Mouse (Mus musculus) cerebral cortex, adult 2 months (tissue): ENCODE measurements around the gene Btbd11.

Experiments used
- WGBS: fragments of 180-500 bp; shearing (Covaris S2); methylation state at CpG from one replicate; pipeline ENCODE4 v1.1.7; 2018; 5-methylcytosine and 5-hydroxymethylcytosine counted together

The Btbd11 gene

DNA sequence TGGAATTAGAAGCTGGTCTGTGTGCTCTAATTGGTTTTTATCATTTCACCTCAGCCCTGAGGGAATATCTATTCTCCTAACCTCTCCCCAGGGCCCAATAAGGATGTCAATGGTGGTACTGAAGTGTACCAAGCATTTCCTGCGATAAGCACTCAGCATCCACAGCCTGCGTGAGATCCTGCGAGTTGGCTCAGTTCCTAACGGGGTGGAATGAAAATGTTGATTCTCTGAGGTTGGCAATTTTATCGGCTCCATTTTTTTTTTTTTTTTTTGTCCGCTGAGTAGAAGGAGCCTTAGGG is 131.4 kb downstream of the Btbd11 start:
- whole genome bisulfite sequencing = 84% methylated on average over 6 of the region's 6 CpGs

DNA sequence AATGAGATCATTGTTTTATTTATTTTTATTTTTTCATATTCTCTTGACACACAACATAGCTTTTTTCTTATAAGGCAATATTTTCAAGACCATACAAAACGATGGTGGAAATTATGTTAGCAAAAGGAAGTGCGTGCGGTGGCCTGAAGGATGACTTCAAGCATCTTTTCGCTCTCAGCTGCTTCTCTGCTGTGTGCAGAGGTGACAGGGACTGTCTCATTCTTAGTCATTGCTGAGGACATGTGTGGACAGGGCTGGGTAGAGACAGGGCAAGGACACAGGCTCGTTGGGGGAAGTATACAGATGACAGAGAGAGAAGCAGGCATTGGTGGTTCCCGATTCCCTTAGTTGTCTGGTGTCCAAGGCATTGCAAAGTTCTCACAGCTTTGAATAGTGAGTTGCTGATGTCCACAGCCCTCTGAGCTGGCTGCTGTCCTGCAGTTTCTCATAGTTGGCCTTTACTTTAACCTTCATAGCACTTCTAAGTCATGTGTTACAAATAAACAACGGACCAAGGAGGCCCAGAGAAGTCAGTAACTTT is 135.7 kb downstream of the Btbd11 start:
- WGBS = 88% methylated on average over 7 of the region's 7 CpGs

DNA sequence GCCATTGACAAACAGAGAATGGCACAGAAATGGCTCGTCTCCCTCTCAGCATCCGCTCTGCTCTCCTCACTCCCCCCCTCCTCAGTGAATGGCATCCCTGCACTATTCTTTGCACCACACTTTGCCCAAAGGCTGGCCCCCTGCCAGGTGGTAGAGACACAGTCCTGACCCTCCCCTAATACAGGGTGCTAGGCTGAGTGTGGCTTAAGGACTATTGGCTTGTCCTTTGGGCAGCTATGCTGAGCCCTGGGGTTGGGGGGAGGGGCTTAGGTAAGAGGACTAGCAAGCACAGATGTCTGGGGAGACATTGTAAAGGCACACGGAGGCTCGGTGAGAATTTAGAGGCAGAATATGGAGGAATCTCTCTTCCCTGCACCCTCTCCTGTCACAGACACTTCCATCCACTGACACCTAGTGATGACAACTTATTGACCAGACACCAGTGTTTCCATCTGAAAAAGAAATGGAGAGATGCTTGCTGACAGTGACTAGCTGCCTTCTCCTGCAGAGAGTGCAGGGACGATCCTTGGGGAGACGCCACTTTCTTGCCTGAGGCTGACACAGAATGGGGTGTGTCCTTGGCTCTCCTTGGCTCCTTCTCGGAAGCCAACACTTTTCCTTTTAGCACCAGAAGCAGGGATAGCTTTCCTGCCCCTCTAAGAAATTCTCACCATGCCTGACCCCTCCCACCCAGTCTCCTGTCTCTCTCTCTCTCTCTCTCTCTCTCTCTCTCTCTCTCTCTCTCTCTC is 138.8 kb downstream of the Btbd11 start:
- 64% methylated on average over 7 of the region's 7 CpGs for WGBS

DNA sequence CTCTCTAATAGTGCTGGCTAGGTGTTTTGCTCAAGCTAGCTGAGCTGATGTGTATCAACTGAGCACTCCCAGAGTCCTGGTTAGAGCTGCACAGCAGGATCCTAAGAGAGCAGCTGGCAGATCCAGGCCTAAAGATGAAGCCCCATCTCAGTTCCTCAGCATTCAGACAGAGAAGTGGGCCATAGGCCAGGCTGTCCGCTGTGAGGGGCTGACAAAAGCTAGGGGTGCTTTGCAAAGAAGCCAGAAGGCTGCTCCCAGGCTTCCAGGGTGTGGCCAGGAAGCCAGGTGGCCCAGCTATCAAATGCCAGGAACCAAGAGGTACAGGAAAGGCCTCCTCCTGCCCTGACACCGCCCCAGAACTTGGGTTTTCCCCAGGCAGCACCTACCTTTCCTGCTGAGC is 140.0 kb downstream of the Btbd11 start:
- WGBS = 93% methylated on average over 2 of the region's 2 CpGs

DNA sequence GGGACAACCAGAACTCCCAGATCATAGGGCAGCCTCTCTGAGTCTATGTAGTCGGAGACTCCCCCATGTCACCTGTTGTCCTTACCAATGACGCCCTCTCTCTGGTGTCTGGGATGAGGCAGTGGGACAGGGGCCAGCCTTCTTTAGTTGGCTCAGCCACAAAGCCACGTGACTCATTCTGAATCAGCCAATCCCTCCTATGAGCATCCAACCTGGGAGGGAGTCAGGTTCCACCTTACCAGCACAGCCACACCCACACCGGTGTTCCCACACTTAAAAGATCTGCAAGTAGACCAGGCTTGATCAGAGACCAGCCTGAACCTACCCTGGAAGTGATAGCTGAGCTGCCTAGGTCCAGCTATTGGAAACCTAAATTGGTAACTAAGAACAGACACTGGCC is 141.1 kb downstream of the Btbd11 start:
- WGBS = 81% methylated on average over 4 of the region's 4 CpGs

DNA sequence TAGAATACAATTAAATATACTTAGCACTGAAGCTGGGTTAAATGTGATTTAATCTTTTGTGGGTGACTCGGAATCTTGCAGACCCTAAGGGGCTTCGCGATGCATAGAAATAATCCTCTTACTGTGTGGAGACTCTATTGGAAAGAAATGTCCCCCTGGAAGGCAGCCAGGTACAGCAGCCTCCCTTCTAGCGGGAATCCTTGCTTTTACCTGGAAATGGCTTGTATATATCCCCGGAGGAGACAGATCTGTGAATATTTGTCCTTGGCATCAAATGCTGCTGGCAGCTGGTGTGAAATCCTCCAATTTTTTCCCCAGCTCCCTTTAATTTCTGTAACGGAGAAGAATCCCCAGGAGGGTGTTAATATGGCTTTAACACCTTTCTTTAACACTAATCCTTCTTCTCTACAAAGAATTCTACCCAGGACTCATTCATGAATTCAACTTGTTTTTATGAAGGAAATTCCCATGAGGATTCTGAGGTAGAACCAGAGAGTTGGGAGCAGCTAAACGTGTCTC is 146.6 kb downstream of the Btbd11 start:
- WGBS = 56% methylated on average over 7 of the region's 7 CpGs

DNA sequence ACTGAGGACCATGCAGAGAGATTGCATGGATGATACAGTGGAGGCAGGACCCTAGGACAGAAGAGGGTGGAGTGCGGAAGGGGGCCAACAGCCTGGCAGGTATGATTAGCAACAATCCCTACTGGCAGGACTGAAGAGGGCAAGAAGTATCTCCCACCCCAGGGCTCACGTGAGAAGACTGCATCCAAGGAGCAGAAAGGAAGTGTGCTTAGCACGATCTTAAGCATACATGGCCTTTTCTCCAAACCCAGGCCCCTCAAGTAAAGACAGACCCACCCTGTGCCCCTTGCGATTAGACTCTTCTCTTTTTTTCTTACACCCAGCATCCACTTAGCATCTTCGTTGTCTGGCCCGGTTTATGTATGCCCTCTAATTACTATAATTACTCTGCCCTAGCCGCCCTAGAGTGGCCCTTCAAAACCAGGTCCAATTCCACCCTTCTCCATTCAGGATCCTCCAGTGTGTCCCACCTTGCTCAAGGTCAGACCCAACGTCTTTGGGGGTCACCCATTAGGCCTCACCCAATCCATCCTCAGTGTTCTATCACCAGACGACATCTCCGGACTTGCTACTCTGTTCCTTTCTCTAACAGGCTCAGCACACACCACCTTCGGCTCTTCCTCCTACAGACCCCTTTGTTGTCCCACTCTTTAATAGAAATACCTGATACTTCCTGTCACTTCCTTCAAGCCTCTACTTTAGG is 151.6 kb downstream of the Btbd11 start:
- WGBS = 93% methylated on average over 11 of the region's 11 CpGs

DNA sequence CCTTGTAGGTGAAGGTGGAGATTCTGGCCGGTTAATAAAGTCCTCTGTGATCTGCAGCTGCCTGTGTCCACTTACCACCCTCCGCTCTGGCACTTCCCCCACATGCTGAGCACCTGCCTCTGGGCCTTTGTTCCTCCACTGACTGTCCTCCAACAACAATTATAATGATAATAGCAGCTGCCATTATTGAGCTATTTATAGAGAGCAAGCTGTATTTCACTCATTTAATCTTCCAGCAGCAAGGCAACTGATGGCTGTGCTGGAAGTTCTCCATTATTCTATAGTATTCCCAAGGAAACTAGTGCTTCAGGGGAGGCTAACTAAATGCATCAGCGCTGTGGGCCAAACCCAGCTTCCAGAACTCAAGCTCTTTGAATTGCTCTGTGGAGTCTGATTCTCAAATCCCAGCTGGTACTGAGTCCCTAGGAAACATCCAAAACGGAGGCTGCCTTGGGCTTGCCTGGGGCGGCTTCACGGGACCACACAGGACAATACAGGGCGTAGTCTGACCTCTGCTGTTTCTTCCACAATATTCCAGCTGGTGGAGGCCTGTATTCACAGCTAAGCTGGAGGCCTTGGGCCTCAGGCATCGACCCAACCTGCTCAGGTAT is 153.0 kb downstream of the Btbd11 start:
- 61% methylated on average over 8 of the region's 8 CpGs for WGBS

DNA sequence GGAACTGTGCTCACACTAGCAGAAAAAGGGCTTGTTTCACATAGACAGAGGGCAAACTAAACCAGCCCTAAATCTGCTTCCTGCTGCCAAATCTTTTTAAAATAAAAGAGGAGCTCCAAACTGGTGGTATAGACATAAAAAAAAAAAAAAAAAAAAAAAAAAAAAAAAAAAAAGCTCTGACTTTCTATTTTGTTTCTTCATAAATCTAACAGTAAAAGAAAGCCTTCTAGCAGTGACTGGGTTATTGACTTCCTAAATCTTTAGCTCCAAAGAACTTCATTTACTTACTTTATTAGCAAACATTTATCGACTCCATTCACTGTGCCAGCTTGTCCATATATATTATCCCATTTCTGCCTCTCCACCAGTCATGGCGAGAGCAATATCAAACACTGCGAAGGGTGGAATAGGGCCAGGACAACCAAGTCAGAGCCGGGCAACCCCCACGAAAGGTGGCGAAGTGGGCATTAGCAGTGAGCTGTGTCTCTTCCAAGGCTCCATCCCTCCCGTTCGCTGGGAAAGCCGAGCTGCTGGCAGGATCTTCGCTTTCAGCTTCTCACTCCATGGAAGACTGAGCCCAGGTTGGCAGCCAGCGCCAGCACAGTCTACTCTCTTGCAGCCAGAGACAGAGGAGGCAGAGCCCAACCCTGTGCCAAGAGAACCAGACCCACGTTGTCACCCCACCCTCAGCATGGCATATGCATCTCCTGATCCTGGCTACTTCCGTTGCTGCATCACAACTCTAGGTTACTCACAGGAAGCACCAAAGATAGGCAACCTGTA is 153.9 kb downstream of the Btbd11 start:
- WGBS = 59% methylated on average over 13 of the region's 13 CpGs

DNA sequence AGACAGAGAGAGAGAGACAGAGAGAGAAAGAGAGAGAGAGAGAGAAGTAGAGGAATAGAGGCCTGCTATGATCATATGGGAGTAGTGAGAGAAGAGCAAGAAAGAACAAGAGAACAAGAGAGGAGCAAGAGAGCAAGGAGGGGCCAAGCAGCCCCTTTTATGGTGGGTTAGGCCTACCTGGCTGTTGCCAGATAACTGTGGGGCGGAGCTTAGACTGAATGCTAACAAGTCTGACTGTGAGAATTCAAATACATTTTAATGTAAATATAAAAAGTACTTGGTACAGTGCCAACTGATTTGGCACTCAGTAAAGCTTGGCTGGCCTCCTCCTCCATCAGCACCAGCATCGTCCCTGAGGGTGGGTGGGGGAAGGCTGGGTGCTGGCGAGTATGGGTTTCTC is 154.9 kb downstream of the Btbd11 start:
- WGBS = 67% methylated on average over 3 of the region's 3 CpGs

DNA sequence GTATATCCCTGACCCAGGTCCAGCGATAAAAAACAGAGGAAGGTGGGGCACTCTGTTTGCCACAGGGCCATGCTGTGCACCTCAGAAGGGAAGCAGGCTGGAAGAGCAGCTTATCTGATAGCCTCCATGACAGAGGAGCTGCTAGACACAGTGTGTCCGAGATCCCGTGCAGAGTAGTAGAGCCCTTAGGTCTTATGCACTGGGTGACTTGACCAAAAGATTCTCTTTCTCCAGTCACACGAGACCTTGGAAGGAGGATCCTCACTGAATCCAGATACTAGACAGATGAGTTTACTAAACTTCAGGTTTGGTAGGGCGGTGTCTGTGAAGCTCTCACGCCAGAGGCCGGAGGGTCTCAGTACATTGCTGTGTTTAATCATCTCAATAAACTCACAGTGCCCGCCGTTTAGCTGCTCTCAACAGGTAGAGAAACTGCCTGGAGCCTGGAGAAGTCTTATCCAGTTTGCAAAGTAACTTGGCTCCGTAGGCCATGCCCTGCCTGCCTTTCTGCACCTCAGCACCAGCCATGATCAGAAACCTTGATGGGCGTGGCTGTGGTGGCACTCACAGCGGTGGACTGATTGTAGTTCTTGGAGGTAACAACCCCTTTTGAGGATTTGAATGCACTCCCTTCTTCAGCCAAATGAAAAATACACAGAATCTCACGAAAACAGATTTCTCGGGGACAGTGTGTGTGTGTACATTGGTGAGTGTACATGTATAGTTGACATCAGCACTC is 155.4 kb downstream of the Btbd11 start:
- WGBS = 95% methylated on average over 14 of the region's 14 CpGs

DNA sequence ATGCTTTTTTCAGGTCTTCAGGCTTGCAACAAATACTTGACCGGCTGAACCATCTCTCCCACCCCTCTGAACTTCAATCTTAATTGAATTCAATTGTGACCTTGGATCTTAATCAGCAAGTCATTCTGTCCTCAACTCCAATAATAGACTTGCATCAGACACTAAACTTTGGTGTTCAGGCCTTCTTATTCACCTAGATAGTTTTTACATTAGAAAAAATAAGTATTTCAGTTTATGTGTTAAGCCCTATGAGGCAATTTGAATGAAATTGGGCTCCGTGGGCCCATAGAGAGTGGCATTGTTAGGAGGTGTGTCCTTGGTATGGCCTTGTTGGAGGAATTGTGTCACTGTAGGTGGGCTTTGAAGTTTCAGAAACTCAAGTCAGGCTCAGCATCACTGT is 156.7 kb downstream of the Btbd11 start:
- 97% methylated on average over 2 of the region's 2 CpGs for WGBS

DNA sequence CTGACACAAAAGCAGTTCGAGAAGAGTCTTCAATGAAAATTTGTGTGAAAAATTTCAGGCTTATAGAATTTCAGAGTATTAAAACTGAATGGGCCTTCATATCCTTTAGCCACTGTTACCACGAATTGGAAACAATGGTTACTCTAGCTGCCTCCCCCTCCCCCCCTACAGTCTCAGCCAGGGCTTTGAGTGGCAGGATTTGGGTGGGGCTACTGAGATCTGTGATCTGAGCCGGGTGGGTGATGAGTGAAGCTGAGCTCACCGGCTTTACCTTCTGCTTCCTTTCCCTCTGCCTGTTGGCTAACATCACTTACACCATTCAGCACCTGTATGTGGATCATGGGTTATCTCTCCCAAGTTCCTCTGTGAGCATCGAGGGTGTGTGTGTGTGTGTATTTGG is 158.4 kb downstream of the Btbd11 start:
- 66% methylated on average over 5 of the region's 5 CpGs for whole genome bisulfite sequencing

DNA sequence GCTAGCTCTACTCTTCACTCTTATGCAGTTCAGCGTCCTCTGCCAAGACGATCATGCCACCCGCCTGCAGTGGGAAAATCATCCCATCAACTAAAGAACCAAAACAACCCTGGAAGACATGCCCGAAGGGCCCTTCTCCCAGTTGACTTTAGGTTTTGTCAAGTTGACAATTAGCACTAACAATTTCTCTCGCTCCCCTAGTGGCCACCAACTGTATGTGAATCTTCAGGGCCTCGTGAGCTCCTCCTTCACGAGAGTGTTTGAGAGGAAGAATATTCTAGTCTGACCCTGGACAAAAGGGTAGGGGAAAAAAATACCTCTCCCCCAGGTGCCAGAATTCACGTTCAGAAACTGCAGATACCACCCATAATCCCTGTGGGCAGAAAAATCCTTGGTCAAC is 168.6 kb downstream of the Btbd11 start:
- WGBS = 62% methylated on average over 8 of the region's 8 CpGs

DNA sequence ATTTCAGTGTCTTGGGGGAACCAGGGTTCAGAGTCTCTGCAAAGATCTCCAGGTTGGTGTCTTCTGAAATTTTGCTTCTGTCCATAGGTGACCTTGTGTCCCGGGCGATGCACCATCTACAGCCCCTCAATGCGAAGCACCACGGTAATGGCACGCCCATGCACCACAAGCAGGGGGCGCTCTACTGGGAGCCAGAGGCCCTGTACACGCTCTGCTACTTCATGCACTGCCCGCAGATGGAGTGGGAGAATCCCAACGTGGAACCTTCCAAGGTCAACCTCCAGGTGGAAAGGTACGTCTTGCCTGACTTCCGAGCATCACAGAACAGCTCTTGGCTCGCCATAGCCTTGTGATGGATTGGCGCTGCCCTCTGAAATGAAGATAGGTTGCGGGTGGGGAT is 174.8 kb downstream of the Btbd11 start:
- 94% methylated on average over 14 of the region's 14 CpGs for WGBS

DNA sequence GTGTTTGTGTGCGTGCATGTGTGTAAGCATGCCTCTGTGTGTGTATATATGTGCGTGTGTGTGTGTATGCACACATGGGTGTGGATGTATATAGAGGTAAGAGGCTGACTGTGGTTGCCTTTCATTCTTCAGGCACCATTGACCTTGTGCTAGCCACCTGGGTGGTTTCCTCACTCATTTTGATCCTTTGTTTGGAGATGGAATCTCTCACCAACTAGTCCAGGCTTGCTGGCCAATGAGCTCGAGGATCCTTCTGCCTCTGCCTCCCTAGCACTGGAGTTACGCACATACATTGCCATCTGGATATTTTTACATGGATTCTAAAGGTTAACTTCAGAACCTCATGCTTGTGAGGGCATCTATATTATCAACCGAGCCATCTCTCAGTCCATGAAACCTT is 184.8 kb downstream of the Btbd11 start:
- 94% methylated on average over 5 of the region's 5 CpGs for WGBS

DNA sequence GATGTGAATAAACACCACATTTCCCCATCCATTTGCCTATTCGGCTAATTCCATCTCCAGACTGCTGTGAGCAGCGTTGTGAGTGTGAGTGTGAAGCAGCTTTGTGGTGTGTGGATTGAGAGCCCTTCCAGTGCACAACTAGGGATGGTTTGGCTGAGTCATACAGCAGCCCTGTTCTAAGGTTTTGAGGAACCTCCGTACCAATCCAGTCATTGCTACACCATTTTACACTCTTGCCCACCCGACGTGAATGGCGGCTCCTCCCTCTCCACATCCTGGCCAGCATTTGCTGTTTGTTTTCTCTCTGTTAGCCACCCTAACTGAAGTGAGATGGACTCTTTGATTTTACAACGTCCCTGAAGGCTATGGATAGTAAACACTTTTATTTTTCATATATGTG is 186.0 kb downstream of the Btbd11 start:
- WGBS = 85% methylated on average over 7 of the region's 7 CpGs

DNA sequence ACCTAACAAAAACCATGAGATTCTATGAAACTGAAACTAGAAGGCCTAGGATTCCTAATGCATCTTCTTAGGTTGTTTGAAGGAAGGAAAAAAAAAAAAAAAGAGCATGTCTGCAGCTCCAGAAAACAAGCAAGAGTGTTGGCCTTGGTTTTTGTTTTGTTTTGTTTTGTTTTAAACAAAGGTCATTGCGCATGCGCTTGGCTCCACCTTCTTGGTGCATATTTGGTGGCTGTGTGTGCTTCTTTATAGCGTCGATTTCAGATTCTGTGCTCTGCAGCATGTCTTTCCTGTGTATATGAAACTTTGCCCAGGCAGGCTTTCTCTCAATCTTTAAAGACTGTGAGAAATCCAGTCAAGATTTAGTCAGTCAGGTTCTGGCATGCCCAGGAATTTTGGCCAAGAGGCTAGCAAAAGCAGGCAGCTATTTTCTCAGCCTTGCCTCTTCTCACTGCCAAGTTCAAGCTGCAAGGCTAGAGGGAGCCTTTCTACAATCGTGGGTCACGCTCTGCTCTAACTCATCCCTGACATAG is 191.3 kb downstream of the Btbd11 start:
- 73% methylated on average over 6 of the region's 6 CpGs for WGBS

DNA sequence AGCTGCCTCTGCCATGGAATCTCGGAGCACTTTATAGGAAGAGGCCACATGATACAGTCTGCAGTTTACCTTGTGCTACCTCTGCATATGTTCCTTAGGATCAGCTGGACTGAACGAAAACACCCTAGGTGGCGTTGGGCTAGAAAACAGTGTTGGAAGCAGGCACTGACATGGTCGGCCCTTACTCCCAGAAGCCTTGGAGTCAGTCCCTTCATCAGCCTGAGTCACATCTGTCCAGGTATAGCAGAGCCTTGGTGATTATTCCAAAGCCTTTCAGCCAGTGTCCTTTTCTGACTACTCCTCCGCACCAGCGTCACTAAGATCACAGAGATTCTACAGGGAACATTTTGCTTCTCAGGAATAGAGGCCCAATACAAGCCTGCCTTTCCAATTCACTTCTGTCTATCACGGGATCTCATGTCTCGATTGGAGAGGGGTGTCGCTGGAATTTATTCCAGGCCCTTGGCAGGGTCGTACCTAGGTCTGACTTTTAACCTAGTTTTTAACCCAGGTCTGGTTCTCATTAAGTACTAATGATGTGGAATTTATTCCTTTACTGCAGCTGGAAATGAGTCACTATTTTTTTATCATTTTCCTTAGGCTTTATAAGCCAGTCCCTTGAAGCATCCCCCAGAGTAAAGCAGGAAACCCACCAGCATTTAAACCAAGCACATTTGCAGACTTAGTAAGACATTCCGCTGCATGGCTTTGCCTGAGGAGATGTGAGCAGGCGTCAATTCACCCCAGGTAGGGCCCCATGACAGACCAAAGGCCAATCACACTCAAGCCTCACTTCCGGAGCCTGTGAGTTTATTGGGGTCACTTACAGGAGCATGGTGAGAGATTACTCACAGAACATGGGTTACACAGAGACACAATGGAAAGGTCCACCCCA is 192.2 kb downstream of the Btbd11 start:
- WGBS = 95% methylated on average over 13 of the region's 13 CpGs

DNA sequence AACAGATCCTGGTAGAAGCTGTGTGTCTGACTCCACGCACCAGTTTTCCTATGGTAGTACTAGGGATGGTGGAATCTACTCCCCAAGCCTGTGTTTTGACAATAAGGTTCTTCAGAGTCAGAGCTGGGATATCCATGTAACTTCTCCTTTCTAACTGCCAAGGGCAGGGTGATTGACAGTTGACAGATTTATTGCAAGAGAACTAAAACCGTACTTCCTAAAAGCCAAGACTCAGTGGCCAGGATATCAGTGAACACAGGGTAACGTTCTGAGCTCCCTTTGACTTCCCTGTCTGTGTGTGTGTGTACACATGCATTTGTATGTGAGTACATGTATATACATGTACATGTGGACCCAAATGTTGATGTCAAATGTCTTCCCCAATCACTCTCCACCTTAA is 201.1 kb downstream of the Btbd11 start:
- WGBS = 85% methylated on average over 3 of the region's 3 CpGs
